Mouse (Mus musculus): ENCODE measurements at regions not wholly inside any gene's neighbourhood (a gene's known extent, or its start where the extent isn't known, plus 50 kb on each side); places are given as distances from the start of the nearest gene placed in this dataset.

DNA sequence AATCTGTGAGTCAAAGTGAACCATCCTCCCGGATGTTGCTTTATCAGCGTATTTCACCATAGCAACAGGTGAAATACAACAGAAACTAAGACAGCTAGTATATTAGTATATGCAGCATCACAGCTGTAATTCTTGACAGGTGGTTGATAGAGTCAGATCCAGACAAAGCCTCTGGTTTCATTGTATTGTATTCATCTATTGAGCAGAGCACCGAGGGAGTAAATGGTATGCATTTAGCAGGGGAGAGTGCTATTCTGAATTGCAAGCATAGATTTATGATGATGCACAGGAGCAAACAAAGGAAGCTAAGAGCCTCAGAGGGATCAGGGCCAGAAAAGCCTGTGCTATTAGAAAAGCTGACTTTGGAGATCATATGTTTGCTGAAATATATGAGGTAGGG is 149.8 kb upstream of the Impg1 start:
- Histone ChIP-seq H3K4me3 (ENCODE audit: control insufficient read depth in 1 of 2, insufficient read depth in 1 of 2, low read depth in 1 of 2, low read length in 2 of 2) (no peak overlapping the region), H3K4me2 (ENCODE audit: low read length) (no peak overlapping the region), H3K4me1 (ENCODE audit: control insufficient read depth in 2 of 2, insufficient read depth in 2 of 2, low read length in 2 of 2) (no peaks in the 10 kb centered on the region), H3K27me3 (ENCODE audit: control insufficient read depth, insufficient read depth, low read length) (no peaks in the 10 kb centered on the region), H3K9me3 (ENCODE audit: control insufficient read depth, low read length) (no peaks in the 10 kb centered on the region), H3K9ac (ENCODE audit: low read length) (no peak overlapping the region), H3K27ac (replicated peaks in 1 of 2; ENCODE audit: control insufficient read depth in 1 of 2, insufficient read depth in 1 of 2, low read depth in 2 of 2, low read length in 2 of 2) (no peak overlapping the region), H3K36me3 (ENCODE audit: control insufficient read depth, insufficient read depth, low read length) (no peaks in the 10 kb centered on the region)
- 74% methylated on average over 3 of the region's 3 CpGs for WGBS
- ATAC-seq (ENCODE audit: insufficient number of reproducible peaks, insufficient read depth, low FRiP score, low read depth): no peak

DNA sequence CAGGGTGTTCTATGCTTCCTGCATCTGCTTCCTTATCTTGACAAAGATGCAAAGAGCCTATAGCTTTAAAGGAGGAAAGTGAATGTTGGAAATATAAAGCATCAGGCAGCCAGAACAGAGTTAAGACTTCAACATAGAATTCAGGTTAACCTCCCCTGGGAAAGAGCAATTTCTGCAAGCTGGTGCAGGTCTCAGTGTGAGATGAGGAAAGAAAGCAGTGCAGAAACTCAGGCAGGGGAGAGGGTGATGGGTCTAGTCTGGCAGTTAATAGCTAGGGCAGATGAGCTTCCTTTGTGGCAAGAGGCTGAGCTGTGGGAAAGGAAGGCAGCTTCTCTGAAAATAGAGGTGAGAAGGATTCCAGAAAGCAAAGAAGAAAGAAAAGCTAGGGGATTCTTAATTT is 134.7 kb upstream of the Impg1 start:
- no peak for ATAC-seq (ENCODE audit: insufficient number of reproducible peaks, insufficient read depth, low FRiP score, low read depth)
- no peaks in the 10 kb centered on the region for H3K27me3 ChIP-seq (ENCODE audit: control insufficient read depth, insufficient read depth, low read length)
- H3K4me3 ChIP-seq (ENCODE audit: control insufficient read depth in 1 of 2, insufficient read depth in 1 of 2, low read depth in 1 of 2, low read length in 2 of 2): no peak overlapping the region
- no peaks in the 10 kb centered on the region for H3K4me1 ChIP-seq (ENCODE audit: control insufficient read depth in 2 of 2, insufficient read depth in 2 of 2, low read length in 2 of 2)
- no peak overlapping the region for H3K27ac ChIP-seq (replicated peaks in 1 of 2; ENCODE audit: control insufficient read depth in 1 of 2, insufficient read depth in 1 of 2, low read depth in 2 of 2, low read length in 2 of 2)
- H3K9me3 ChIP-seq (ENCODE audit: control insufficient read depth, low read length): no peaks in the 10 kb centered on the region
- no peak overlapping the region for H3K4me2 ChIP-seq (ENCODE audit: low read length)
- H3K36me3 ChIP-seq (ENCODE audit: control insufficient read depth, insufficient read depth, low read length): no peaks in the 10 kb centered on the region
- no peak overlapping the region for H3K9ac ChIP-seq (ENCODE audit: low read length)

DNA sequence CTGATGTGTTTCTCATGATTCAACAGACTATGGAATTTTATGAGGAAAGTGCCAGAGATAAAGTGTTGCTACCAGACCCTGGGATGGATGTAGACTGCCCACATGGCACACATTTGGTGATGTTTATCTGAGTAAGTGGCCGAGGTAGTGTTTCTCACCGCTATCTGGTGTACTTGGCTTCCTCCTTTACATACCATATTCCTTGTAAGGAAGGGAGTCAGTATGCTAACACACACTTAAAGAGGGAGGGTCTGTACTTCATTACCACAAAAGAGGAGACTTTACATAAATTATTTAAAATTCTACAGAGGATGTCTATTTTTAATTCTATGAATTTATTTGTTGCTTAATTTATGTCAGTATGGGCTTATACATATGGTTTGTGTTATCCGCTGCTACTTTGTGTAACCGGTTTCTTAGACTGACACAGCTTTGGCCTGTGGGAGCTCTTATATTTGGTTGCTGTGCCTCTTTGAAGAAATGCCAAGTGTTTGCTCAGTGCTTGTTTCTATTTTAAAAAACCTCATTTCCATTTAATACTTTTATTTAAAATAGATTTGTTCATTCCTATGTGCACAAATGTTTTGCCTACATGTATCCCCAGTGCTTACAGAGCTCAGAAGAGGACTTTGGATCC is 100.2 kb upstream of the Impg1 start:
- WGBS: 74% methylated on average over 4 of the region's 4 CpGs
- Histone ChIP-seq H3K27me3 (ENCODE audit: control insufficient read depth, insufficient read depth, low read length) (no peaks in the 10 kb centered on the region), H3K4me3 (ENCODE audit: control insufficient read depth in 1 of 2, insufficient read depth in 1 of 2, low read depth in 1 of 2, low read length in 2 of 2) (no peak overlapping the region), H3K4me2 (ENCODE audit: low read length) (no peak overlapping the region), H3K9me3 (ENCODE audit: control insufficient read depth, low read length) (no peaks in the 10 kb centered on the region), H3K4me1 (ENCODE audit: control insufficient read depth in 2 of 2, insufficient read depth in 2 of 2, low read length in 2 of 2) (no peaks in the 10 kb centered on the region), H3K9ac (ENCODE audit: low read length) (no peak overlapping the region), H3K36me3 (ENCODE audit: control insufficient read depth, insufficient read depth, low read length) (no peaks in the 10 kb centered on the region), H3K27ac (replicated peaks in 1 of 2; ENCODE audit: control insufficient read depth in 1 of 2, insufficient read depth in 1 of 2, low read depth in 2 of 2, low read length in 2 of 2) (no peak overlapping the region)
- ATAC-seq (ENCODE audit: insufficient number of reproducible peaks, insufficient read depth, low FRiP score, low read depth): no peak

DNA sequence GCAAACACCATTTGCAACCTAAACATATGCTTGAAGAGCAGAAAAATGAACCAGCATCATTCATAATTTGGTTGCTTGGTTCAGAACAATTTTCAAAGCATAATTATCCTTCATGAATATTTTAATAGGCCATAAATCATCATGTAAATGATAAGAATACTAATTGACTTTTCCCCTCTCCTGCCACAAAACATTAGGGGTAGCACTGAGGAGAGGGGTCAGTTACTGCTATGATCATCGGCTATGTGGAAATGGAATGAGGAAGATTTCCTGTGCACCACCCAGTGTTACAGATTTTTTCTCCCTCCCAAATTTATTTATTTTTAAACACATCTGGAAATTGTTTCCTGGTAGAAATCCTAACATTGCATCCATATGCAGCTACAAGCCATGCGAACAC is 98.4 kb upstream of the Impg1 start:
- H3K9ac ChIP-seq (ENCODE audit: low read length): no peak overlapping the region
- H3K9me3 ChIP-seq (ENCODE audit: control insufficient read depth, low read length): no peaks in the 10 kb centered on the region
- H3K4me1 ChIP-seq (ENCODE audit: control insufficient read depth in 2 of 2, insufficient read depth in 2 of 2, low read length in 2 of 2): no peaks in the 10 kb centered on the region
- no peak overlapping the region for H3K4me3 ChIP-seq (ENCODE audit: control insufficient read depth in 1 of 2, insufficient read depth in 1 of 2, low read depth in 1 of 2, low read length in 2 of 2)
- H3K27me3 ChIP-seq (ENCODE audit: control insufficient read depth, insufficient read depth, low read length): no peaks in the 10 kb centered on the region
- no peaks in the 10 kb centered on the region for H3K36me3 ChIP-seq (ENCODE audit: control insufficient read depth, insufficient read depth, low read length)
- 83% methylated on average over 2 of the region's 2 CpGs for WGBS
- no peak for ATAC-seq (ENCODE audit: insufficient number of reproducible peaks, insufficient read depth, low FRiP score, low read depth)
- no peak overlapping the region for H3K4me2 ChIP-seq (ENCODE audit: low read length)
- no peak overlapping the region for H3K27ac ChIP-seq (replicated peaks in 1 of 2; ENCODE audit: control insufficient read depth in 1 of 2, insufficient read depth in 1 of 2, low read depth in 2 of 2, low read length in 2 of 2)

DNA sequence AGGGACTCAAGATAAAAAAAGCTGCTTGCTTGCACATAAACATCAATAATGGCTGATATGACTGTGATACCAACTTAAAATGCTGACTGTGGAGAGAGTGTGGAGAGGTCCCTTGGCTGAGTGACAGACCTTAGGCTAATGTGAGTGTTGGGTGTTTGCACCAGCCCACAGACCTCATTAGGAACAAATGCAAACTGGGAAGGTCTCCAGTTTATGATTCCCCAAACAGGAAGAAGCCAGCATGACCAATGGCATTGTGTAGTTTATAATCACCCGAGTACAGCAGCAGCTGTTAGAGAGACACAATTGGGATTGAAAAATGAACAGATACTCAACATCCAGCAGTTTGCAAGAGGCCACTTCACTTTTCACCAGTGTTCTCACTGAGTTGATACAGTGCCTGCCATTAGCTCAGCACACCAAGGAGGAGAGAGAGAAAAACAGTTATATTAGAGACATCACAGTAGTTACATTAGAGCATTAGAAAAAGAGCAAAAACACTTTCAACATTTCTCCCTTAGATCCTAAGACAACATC is 90.3 kb upstream of the Impg1 start:
- Histone ChIP-seq H3K36me3 (ENCODE audit: control insufficient read depth, insufficient read depth, low read length) (no peaks in the 10 kb centered on the region), H3K4me2 (ENCODE audit: low read length) (no peak overlapping the region), H3K4me3 (ENCODE audit: control insufficient read depth in 1 of 2, insufficient read depth in 1 of 2, low read depth in 1 of 2, low read length in 2 of 2) (no peak overlapping the region), H3K4me1 (ENCODE audit: control insufficient read depth in 2 of 2, insufficient read depth in 2 of 2, low read length in 2 of 2) (no peaks in the 10 kb centered on the region), H3K27me3 (ENCODE audit: control insufficient read depth, insufficient read depth, low read length) (no peaks in the 10 kb centered on the region), H3K9me3 (ENCODE audit: control insufficient read depth, low read length) (no peaks in the 10 kb centered on the region), H3K27ac (replicated peaks in 1 of 2; ENCODE audit: control insufficient read depth in 1 of 2, insufficient read depth in 1 of 2, low read depth in 2 of 2, low read length in 2 of 2) (no peak overlapping the region), H3K9ac (ENCODE audit: low read length) (no peak overlapping the region)
- ATAC-seq (ENCODE audit: insufficient number of reproducible peaks, insufficient read depth, low FRiP score, low read depth): no peak
- 53% methylated on average over 1 of the region's 1 CpGs for WGBS
